Mouse (Mus musculus): ENCODE data around the gene Glb1l. TPM values are rescaled to one million over a fixed set of nuclear protein-coding genes. Genes with fewer than 3 reads are reported as not detected.

The Glb1l gene
- polyA plus RNA-seq, 1 experiment from 2014 or later, result 34.4 TPM

- Histone ChIP-seq H3K9me3 (ENCODE audit: control insufficient read depth, low read length) (no peaks in the 10 kb centered on the region), H3K4me1 (ENCODE audit: control insufficient read depth, insufficient read depth, low read length) (peaks cover 18% of the 10 kb centered on the region), H3K36me3 (ENCODE audit: control insufficient read depth, insufficient read depth, low read length) (peaks cover 37% of the 10 kb centered on the region), H3K27me3 (ENCODE audit: control insufficient read depth, insufficient read depth, low read length) (no peaks in the 10 kb centered on the region), H3K27ac (ENCODE audit: low read depth, low read length) (0 out of 2 replicates have a peak overlapping the region, but pooled peaks have one; percentile 7), H3K9ac (ENCODE audit: low read depth, low read length) (peak overlapping the region; percentile 53; the same call in 1 of the 2 replicates), H3K4me2 (replicated peaks; ENCODE audit: low read depth, low read length) (peak overlapping the region; percentile 80), H3K4me3 (ENCODE audit: low read length) (peak overlapping the region; percentile 49)
- ATAC-seq (ENCODE audit: low FRiP score, low TSS enrichment), result peak; percentile 41
- WGBS, result 6% methylated on average over 23 of the region's 23 CpGs
These were observed 31.1 kb downstream of the Glb1l start for GRCm38 (mm10) chr1:75179334-75180104.

DNA sequence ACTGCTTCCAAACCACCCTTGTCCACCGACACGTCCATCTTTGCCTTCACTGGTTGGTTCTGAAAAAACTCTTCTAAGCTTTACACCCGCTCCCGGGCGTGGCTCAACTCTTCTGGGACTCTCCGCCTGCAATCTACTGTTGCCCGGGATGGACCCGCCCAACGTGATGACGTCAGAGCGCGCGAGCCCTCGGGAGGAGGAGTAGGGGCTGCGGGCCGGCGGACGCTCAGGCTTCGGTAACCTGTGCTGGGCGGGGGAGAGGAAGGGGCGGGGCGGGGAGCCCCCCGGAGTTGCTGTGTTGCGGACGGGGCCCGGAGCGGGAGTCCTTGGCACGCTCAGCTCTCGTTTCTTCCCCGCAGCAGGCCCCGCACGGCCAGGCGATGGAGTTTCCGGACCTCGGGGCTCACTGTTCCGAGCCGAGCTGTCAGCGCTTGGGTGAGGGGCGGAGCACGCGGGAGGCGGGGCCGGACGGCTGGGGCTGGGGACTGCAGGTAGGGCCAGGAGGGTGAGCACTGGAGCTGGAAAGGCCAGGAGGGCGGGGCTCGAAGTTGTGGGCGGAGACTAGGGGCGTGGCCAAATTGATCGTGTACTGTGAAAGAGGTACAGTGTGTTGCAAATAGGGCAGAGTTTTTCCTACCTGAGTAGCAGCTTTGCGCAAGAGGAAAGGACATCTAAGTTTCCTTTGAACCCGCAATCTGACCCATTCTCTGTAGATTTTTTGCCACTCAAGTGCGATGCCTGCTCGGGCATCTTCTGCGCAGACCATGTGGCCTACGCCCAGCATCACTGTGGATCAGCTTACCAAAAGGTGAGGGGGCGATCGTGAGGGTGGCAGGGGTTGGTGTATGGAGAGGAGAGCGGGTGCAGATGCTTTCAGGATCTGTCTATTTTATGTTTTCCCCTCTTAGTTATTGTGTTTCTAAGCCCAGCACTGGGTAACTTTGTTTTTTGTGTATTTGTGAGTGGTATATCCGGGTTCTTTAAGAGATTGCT, 41.8 kb downstream of the Glb1l start, which contains the start of gene Zfand2b:
Gene Zfand2b (plus strand): TSS at position 175 of the 993 bp plus-strand sequence.
- no peaks in the 10 kb centered on the region for H3K9me3 ChIP-seq (ENCODE audit: control insufficient read depth, low read length)
- peaks cover 31% of the 10 kb centered on the region for H3K36me3 ChIP-seq (ENCODE audit: control insufficient read depth, insufficient read depth, low read length)
- peak within 1 kb of the TSS; percentile 48 for H3K4me2 ChIP-seq (replicated peaks; ENCODE audit: low read depth, low read length)
- H3K27me3 ChIP-seq (ENCODE audit: control insufficient read depth, insufficient read depth, low read length), result no peaks in the 10 kb centered on the region
- 2% methylated on average over 57 of the region's 59 CpGs for WGBS
- H3K9ac ChIP-seq (ENCODE audit: low read depth, low read length), result peak within 1 kb of the TSS; percentile 68
- peak within 1 kb of the TSS; percentile 70 for H3K27ac ChIP-seq (ENCODE audit: low read depth, low read length)
- peak; percentile 98 for ATAC-seq (ENCODE audit: low FRiP score, low TSS enrichment)
- H3K4me3 ChIP-seq (ENCODE audit: low read length), result peak within 1 kb of the TSS; percentile 68
- H3K4me1 ChIP-seq (ENCODE audit: control insufficient read depth, insufficient read depth, low read length), result peaks cover 5% of the 10 kb centered on the region

GRCm38 (mm10) chr1:75168093-75168471, 42.5 kb downstream of the Glb1l start:
- WGBS, result 9% methylated on average over 7 of the region's 7 CpGs
- H3K36me3 ChIP-seq (ENCODE audit: control insufficient read depth, insufficient read depth, low read length), result peaks cover 27% of the 10 kb centered on the region

DNA sequence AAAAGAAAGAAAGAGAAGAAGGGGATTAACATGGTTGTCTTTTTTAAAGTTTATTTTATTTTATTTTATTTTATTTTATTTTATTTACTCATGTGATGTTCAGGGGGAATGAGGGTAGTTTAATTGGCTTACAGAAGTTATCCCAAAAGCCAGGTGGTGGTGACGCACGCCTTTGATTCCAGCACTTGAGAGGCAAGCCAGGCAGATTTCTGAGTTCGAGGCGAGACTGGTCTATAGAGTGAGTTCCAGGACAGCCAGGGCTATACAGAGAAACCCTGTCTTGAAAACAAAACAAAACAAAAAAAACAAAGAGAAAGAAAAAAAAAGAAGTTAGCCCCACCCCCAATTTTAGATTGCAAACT, 50.4 kb downstream of the Glb1l start:
- Histone ChIP-seq H3K4me3 (ENCODE audit: low read length) (no peak overlapping the region), H3K9ac (ENCODE audit: low read depth, low read length) (no peak overlapping the region), H3K36me3 (ENCODE audit: control insufficient read depth, insufficient read depth, low read length) (no peaks in the 10 kb centered on the region), H3K4me2 (replicated peaks; ENCODE audit: low read depth, low read length) (no peak overlapping the region), H3K4me1 (ENCODE audit: control insufficient read depth, insufficient read depth, low read length) (no peaks in the 10 kb centered on the region), H3K27ac (ENCODE audit: low read depth, low read length) (no peak overlapping the region), H3K27me3 (ENCODE audit: control insufficient read depth, insufficient read depth, low read length) (peaks cover 3% of the 10 kb centered on the region; the same call in 1 of the 2 replicates), H3K9me3 (ENCODE audit: control insufficient read depth, low read length) (no peaks in the 10 kb centered on the region)
- no peak for ATAC-seq (ENCODE audit: low FRiP score, low TSS enrichment)
- WGBS, result 85% methylated on average over 4 of the region's 4 CpGs

More at GRCm38 (mm10) chr1:75168093-75168471, 42.5 kb downstream of the Glb1l start:
- H3K27me3 ChIP-seq (ENCODE audit: control insufficient read depth, insufficient read depth, low read length), result no peaks in the 10 kb centered on the region
- H3K4me1 ChIP-seq (ENCODE audit: control insufficient read depth, insufficient read depth, low read length), result peaks cover 5% of the 10 kb centered on the region
- H3K9me3 ChIP-seq (ENCODE audit: control insufficient read depth, low read length), result no peaks in the 10 kb centered on the region
- H3K9ac ChIP-seq (ENCODE audit: low read depth, low read length), result peak overlapping the region; percentile 68; the same call in 1 of the 2 replicates
- peak; percentile 14 for ATAC-seq (ENCODE audit: low FRiP score, low TSS enrichment)
- peak overlapping the region; percentile 70; the same call in 1 of the 2 replicates for H3K27ac ChIP-seq (ENCODE audit: low read depth, low read length)
- peak overlapping the region; percentile 68 for H3K4me3 ChIP-seq (ENCODE audit: low read length)
- H3K4me2 ChIP-seq (replicated peaks; ENCODE audit: low read depth, low read length), result peak overlapping the region; percentile 48

- no peak for ATAC-seq (ENCODE audit: low FRiP score, low TSS enrichment)
- WGBS, result 78% methylated on average over 5 of the region's 5 CpGs
- Histone ChIP-seq H3K27ac (ENCODE audit: low read depth, low read length) (no peak overlapping the region), H3K4me2 (replicated peaks; ENCODE audit: low read depth, low read length) (no peak overlapping the region), H3K36me3 (ENCODE audit: control insufficient read depth, insufficient read depth, low read length) (no peaks in the 10 kb centered on the region), H3K4me1 (ENCODE audit: control insufficient read depth, insufficient read depth, low read length) (no peaks in the 10 kb centered on the region), H3K27me3 (ENCODE audit: control insufficient read depth, insufficient read depth, low read length) (peaks cover 3% of the 10 kb centered on the region; the same call in 1 of the 2 replicates), H3K9ac (ENCODE audit: low read depth, low read length) (no peak overlapping the region), H3K4me3 (ENCODE audit: low read length) (no peak overlapping the region), H3K9me3 (ENCODE audit: control insufficient read depth, low read length) (no peaks in the 10 kb centered on the region)
These were observed 50.9 kb downstream of the Glb1l start for GRCm38 (mm10) chr1:75159540-75160255.

DNA sequence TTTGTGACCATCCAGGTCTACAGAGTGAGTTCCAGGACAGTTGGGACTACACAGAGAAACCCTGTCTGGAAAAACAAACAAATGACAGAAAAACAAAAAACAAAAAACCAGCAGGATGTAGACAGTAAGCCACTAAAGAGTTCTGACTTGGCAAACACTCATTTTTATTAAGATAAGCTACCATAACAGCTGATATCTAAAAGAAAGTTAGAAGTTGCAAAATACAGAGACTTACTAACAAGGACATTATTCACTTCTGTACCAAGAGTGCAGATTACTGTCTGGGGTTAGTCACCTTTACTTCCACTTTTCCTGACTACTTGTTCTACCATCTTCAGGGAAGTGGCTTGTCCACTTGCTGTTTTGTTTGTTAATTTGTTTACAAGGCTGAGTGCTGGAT, 51.6 kb downstream of the Glb1l start:
- no peak for ATAC-seq (ENCODE audit: low FRiP score, low TSS enrichment)
- no peaks in the 10 kb centered on the region for H3K36me3 ChIP-seq (ENCODE audit: control insufficient read depth, insufficient read depth, low read length)
- no peak overlapping the region for H3K9ac ChIP-seq (ENCODE audit: low read depth, low read length)
- peaks cover 3% of the 10 kb centered on the region; the same call in 1 of the 2 replicates for H3K27me3 ChIP-seq (ENCODE audit: control insufficient read depth, insufficient read depth, low read length)
- H3K4me2 ChIP-seq (replicated peaks; ENCODE audit: low read depth, low read length), result no peak overlapping the region
- H3K4me1 ChIP-seq (ENCODE audit: control insufficient read depth, insufficient read depth, low read length), result no peaks in the 10 kb centered on the region
- H3K4me3 ChIP-seq (ENCODE audit: low read length), result no peak overlapping the region
- H3K27ac ChIP-seq (ENCODE audit: low read depth, low read length), result no peak overlapping the region
- no peaks in the 10 kb centered on the region for H3K9me3 ChIP-seq (ENCODE audit: control insufficient read depth, low read length)

GRCm38 (mm10) chr1:75155837-75156236, 54.8 kb downstream of the Glb1l start:
- H3K4me3 ChIP-seq (ENCODE audit: low read length), result no peak overlapping the region
- peaks cover 3% of the 10 kb centered on the region; the same call in 1 of the 2 replicates for H3K27me3 ChIP-seq (ENCODE audit: control insufficient read depth, insufficient read depth, low read length)
- no peak for ATAC-seq (ENCODE audit: low FRiP score, low TSS enrichment)
- no peak overlapping the region for H3K9ac ChIP-seq (ENCODE audit: low read depth, low read length)
- no peaks in the 10 kb centered on the region for H3K9me3 ChIP-seq (ENCODE audit: control insufficient read depth, low read length)
- 69% methylated on average over 3 of the region's 3 CpGs for WGBS
- no peaks in the 10 kb centered on the region for H3K4me1 ChIP-seq (ENCODE audit: control insufficient read depth, insufficient read depth, low read length)
- no peak overlapping the region for H3K27ac ChIP-seq (ENCODE audit: low read depth, low read length)
- H3K36me3 ChIP-seq (ENCODE audit: control insufficient read depth, insufficient read depth, low read length), result no peaks in the 10 kb centered on the region
- H3K4me2 ChIP-seq (replicated peaks; ENCODE audit: low read depth, low read length), result no peak overlapping the region

DNA sequence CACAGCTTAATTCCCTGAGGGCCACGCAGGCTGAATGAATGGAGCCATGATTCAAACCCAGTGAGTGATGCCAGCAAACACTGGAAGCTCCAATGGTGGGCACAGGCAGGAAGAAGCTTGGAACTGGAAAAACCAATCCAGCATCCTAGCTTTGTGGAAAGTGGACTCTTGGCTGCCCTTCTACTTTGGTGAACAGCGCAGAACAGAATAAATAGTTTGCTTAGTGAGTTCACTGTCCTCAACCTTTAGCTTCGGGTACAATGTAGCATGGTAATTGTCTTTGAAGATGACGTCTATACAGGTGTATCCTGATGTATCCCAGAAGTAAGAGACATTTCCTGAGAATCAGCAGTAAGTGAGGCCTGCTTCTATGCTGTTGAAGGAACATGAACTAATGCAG, 61.9 kb downstream of the Glb1l start:
- Histone ChIP-seq H3K4me1 (ENCODE audit: control insufficient read depth, insufficient read depth, low read length) (peaks cover 4% of the 10 kb centered on the region; the same call in 1 of the 2 replicates), H3K4me3 (ENCODE audit: low read length) (no peak overlapping the region), H3K4me2 (replicated peaks; ENCODE audit: low read depth, low read length) (no peak overlapping the region), H3K36me3 (ENCODE audit: control insufficient read depth, insufficient read depth, low read length) (peaks cover 46% of the 10 kb centered on the region), H3K27me3 (ENCODE audit: control insufficient read depth, insufficient read depth, low read length) (no peaks in the 10 kb centered on the region), H3K9me3 (ENCODE audit: control insufficient read depth, low read length) (no peaks in the 10 kb centered on the region), H3K9ac (ENCODE audit: low read depth, low read length) (no peak overlapping the region), H3K27ac (ENCODE audit: low read depth, low read length) (no peak overlapping the region)
- ATAC-seq (ENCODE audit: low FRiP score, low TSS enrichment), result no peak
- WGBS, result 89% methylated on average over 4 of the region's 4 CpGs
